7 mouse cellular contexts compared by ENCODE assay signal in genomic region chr12:85110011-85110697, GRCm38 (mm10). TPM values are rescaled to one million over a fixed set of nuclear protein-coding genes. Genes with fewer than 3 reads are reported as not detected.
DNase-seq lines count a peak whose midpoint lies in the region; ATAC-seq and TF ChIP-seq lines count a peak whose summit lies in the region.

No protein-coding gene starts in this region.

- 16% methylated on average over 18 of the region's 18 CpGs for WGBS in embryonic facial prominence, embryonic 10.5 days
- WGBS in heart, postnatal 0 days: 14% methylated on average over 18 of the region's 18 CpGs
- 11% methylated on average over 18 of the region's 18 CpGs for WGBS in liver, embryonic 14.5 days (ENCODE audit: insufficient replicate concordance)

- H3K27me3 ChIP-seq in embryonic facial prominence, embryonic 10.5 days (replicated peaks; ENCODE audit: low read depth, poor library complexity, severe bottlenecking): 0 out of 2 replicates have a peak, but pooled peaks cover 8% of the 10 kb centered on the region
- no peaks in the 10 kb centered on the region for H3K27me3 ChIP-seq in heart, postnatal 0 days (ENCODE audit: control insufficient read depth, insufficient read depth, low read length)
- no peaks in the 10 kb centered on the region for H3K27me3 ChIP-seq in liver, embryonic 14.5 days (ENCODE audit: control insufficient read depth, insufficient read depth, low read length)

- H3K4me2 ChIP-seq in heart, postnatal 0 days (ENCODE audit: low read depth, low read length): peak overlapping the region; percentile 84
- H3K4me2 ChIP-seq in liver, embryonic 14.5 days (ENCODE audit: low read depth): peak overlapping the region; percentile 98

- DNase-seq in retina, postnatal 1 day: peak; percentile 19
- no peak for DNase-seq in retina, embryonic 14.5 days (ENCODE audit: low spot score)
- no peak for DNase-seq in embryonic facial prominence, embryonic 10.5 days (ENCODE audit: low spot score)
- peak; percentile 45 for DNase-seq in heart, postnatal 0 days (ENCODE audit: low spot score)
- DNase-seq in liver, embryonic 14.5 days (ENCODE audit: low read depth in 3 of 3, low spot score in 3 of 3): peak in 2 of 3 experiments; percentile 40 to 46
- DNase-seq in thymus, postnatal 36 days: peak; percentile 23 to 32
- no peak for DNase-seq in layer of hippocampus, adult 11-12 months (ENCODE audit: low spot score)

- H3K4me1 ChIP-seq in embryonic facial prominence, embryonic 10.5 days: peaks cover 44% of the 10 kb centered on the region
- H3K4me1 ChIP-seq in heart, postnatal 0 days (ENCODE audit: control insufficient read depth, insufficient read depth): peaks cover 31% of the 10 kb centered on the region
- H3K4me1 ChIP-seq in liver, embryonic 14.5 days (replicated peaks; ENCODE audit: control insufficient read depth in 2 of 2, insufficient read depth in 2 of 2, low read length in 1 of 2): peaks cover 32 to 41% of the 10 kb centered on the region in 2 experiments

- no peak for TF ChIP-seq CTCF in heart, postnatal 0 days (IDR thresholded peaks at IDR 0.05; ENCODE audit: low read depth)
- TF ChIP-seq CTCF in liver, embryonic 14.5 days (IDR thresholded peaks at IDR 0.05; ENCODE audit: low read depth): no peak

- H3K36me3 ChIP-seq in embryonic facial prominence, embryonic 10.5 days (replicated peaks): peaks cover 18% of the 10 kb centered on the region
- peaks cover 7% of the 10 kb centered on the region; the same call in 1 of the 2 replicates for H3K36me3 ChIP-seq in heart, postnatal 0 days (replicated peaks; ENCODE audit: control insufficient read depth, insufficient read depth, low read length)
- H3K36me3 ChIP-seq in liver, embryonic 14.5 days (replicated peaks; ENCODE audit: control insufficient read depth, insufficient read depth, low read depth): peaks cover 8% of the 10 kb centered on the region

- TF ChIP-seq EP300 in heart, postnatal 0 days (IDR thresholded peaks at IDR 0.05; ENCODE audit: low read depth): no peak
- no peak for TF ChIP-seq EP300 in liver, embryonic 14.5 days (IDR thresholded peaks at IDR 0.05; ENCODE audit: low read depth)

- H3K9me3 ChIP-seq in embryonic facial prominence, embryonic 10.5 days: no peaks in the 10 kb centered on the region
- H3K9me3 ChIP-seq in heart, postnatal 0 days (replicated peaks; ENCODE audit: control insufficient read depth, low read length): no peaks in the 10 kb centered on the region
- H3K9me3 ChIP-seq in liver, embryonic 14.5 days (ENCODE audit: control insufficient read depth, low read length): no peaks in the 10 kb centered on the region

- H3K27ac ChIP-seq in embryonic facial prominence, embryonic 10.5 days (replicated peaks): peak overlapping the region; percentile 93
- peak overlapping the region; percentile 95 for H3K27ac ChIP-seq in heart, postnatal 0 days (ENCODE audit: low read depth)
- H3K27ac ChIP-seq in liver, embryonic 14.5 days: peak overlapping the region; percentile 84

- peak overlapping the region; percentile 99 for H3K9ac ChIP-seq in heart, postnatal 0 days (replicated peaks; ENCODE audit: low read depth, low read length)
- H3K9ac ChIP-seq in liver, embryonic 14.5 days (replicated peaks): peak overlapping the region; percentile 80

- H3K4me3 ChIP-seq in embryonic facial prominence, embryonic 10.5 days: peak overlapping the region; percentile 95
- peak overlapping the region; percentile 99 for H3K4me3 ChIP-seq in heart, postnatal 0 days (ENCODE audit: low read depth, low read length)
- peak overlapping the region; percentile 74 to 91 for H3K4me3 ChIP-seq in liver, embryonic 14.5 days (ENCODE audit: insufficient read depth in 1 of 2, low read depth in 2 of 2, low read length in 2 of 2)

- peak; percentile 32; the same call in 1 of the 2 replicates for ATAC-seq in heart, postnatal 0 days (ENCODE audit: insufficient read depth, low read depth)
- peak; percentile 65; the same call in 1 of the 2 replicates for ATAC-seq in liver, embryonic 14.5 days (ENCODE audit: insufficient read depth)

RNA-seq across cellular contexts. Expression of gene Prox2, which starts 0.4 kb away (rescaled TPM):
- polyA plus RNA-seq in embryonic facial prominence, embryonic 10.5 days (2016; fragmentation: Nextera tagmentation; extraction: Ambion mirVana): 2.9 and 3.7 TPM in 2 replicates
- total RNA-seq in heart, postnatal 0 days (2014; rRNA removed; ENCODE audit: low replicate concordance): 0.08 and 2.0 TPM in 2 replicates
- polyA plus RNA-seq in heart, postnatal 0 days (2015; fragmentation: Nextera tagmentation; extraction: Ambion mirVana): 1.8 and 1.9 TPM in 2 replicates
- 1.0 and 1.2 TPM in 2 replicates for polyA plus RNA-seq in liver, embryonic 14.5 days (2012; rRNA removed)
- 2.2 and 2.8 TPM in 2 replicates for polyA plus RNA-seq in liver, embryonic 14.5 days (2014; fragmentation: Nextera tagmentation; extraction: Ambion mirVana)

RNA-seq across cellular contexts. Expression of gene Dlst, which starts 0.5 kb away (rescaled TPM):
- polyA plus RNA-seq in embryonic facial prominence, embryonic 10.5 days (2016; fragmentation: Nextera tagmentation; extraction: Ambion mirVana): 106 TPM in 2 replicates
- 341 and 343 TPM in 2 replicates for total RNA-seq in heart, postnatal 0 days (2014; rRNA removed; ENCODE audit: low replicate concordance)
- 255 and 269 TPM in 2 replicates for polyA plus RNA-seq in heart, postnatal 0 days (2015; fragmentation: Nextera tagmentation; extraction: Ambion mirVana)
- polyA plus RNA-seq in liver, embryonic 14.5 days (2012; rRNA removed): 54.6 and 73.7 TPM in 2 replicates
- 59.2 and 67.8 TPM in 2 replicates for polyA plus RNA-seq in liver, embryonic 14.5 days (2014; fragmentation: Nextera tagmentation; extraction: Ambion mirVana)

RNA-seq across cellular contexts. Expression of gene Rps6kl1, which starts 40.9 kb away (rescaled TPM):
- polyA plus RNA-seq in embryonic facial prominence, embryonic 10.5 days (2016; fragmentation: Nextera tagmentation; extraction: Ambion mirVana): 2.0 and 2.2 TPM in 2 replicates
- total RNA-seq in heart, postnatal 0 days (2014; rRNA removed; ENCODE audit: low replicate concordance): 0.04 and 0.11 TPM in 2 replicates
- polyA plus RNA-seq in heart, postnatal 0 days (2015; fragmentation: Nextera tagmentation; extraction: Ambion mirVana): 0.95 and 1.1 TPM in 2 replicates
- polyA plus RNA-seq in liver, embryonic 14.5 days (2012; rRNA removed): 0.31 and 0.57 TPM in 2 replicates
- 0.30 and 0.57 TPM in 2 replicates for polyA plus RNA-seq in liver, embryonic 14.5 days (2014; fragmentation: Nextera tagmentation; extraction: Ambion mirVana)

Comparison
In these comparisons a context has a peak if more than half of its experiments do, and no peak if none do; other contexts are left out.
1. DNase-seq: peak in retina, postnatal 1 day (single experiment), heart, postnatal 0 days (single experiment), liver, embryonic 14.5 days (2 of 3) and thymus, postnatal 36 days (2 of 2); none in retina, embryonic 14.5 days (single experiment), embryonic facial prominence, embryonic 10.5 days (single experiment) and layer of hippocampus, adult 11-12 months (single experiment).
2. Peak in every context shown above with its lines, with median percentiles within 50 percentile points of each other: H3K27ac ChIP-seq and H3K4me3 ChIP-seq.